ENCODE assay signal across 32 mouse cellular contexts in genomic region chr8:13780536-13780935, GRCm38 (mm10). TPM values are rescaled to one million over a fixed set of nuclear protein-coding genes. Genes with fewer than 3 reads are reported as not detected.
A peak's percentile ranks its signal among the peaks of the same experiment; 100 is the strongest.
DNase-seq lines count a peak whose midpoint lies in the region; ATAC-seq lines count a peak whose summit lies in the region.
"Had no signal": no experiment of that assay in that cellular context is flagged by ENCODE, and none has a peak within 500 bp of the region (broad histone marks: within the 10 kb centered on the region; RNA-seq: fewer than 3 reads in every experiment).

No protein-coding gene starts in this region.

- WGBS in limb, embryonic 10.5 days = 84% methylated on average over 3 of the region's 3 CpGs

- H3K27ac ChIP-seq in limb, embryonic 10.5 days = no peak overlapping the region
- H3K27ac ChIP-seq: heart, embryonic 10.5 days; intestine, embryonic 15.5 days; left cerebral cortex, adult 2 months; limb, embryonic 15.5 days; liver, embryonic 14.5 days; stomach, postnatal 0 days had no signal

- peak; percentile 11 to 23 for DNase-seq in adrenal gland, postnatal 36 days
- no peak for DNase-seq in adrenal gland, postnatal 25 days
- DNase-seq in 416B (ENCODE audit: low read depth) = peak; percentile 69
- DNase-seq in MN1 (ENCODE audit: low spot score) = peak; percentile 40
- no peak for DNase-seq in frontal cortex, postnatal 25 days (ENCODE audit: low spot score in 2 of 2)
- DNase-seq in limb, embryonic 10.5 days (ENCODE audit: low spot score) = no peak
- DNase-seq: cerebellum, adult 11-12 months; cerebellum, postnatal 10 days; kidney, postnatal 25 days; layer of hippocampus, adult 9-11 months; lung, embryonic 14.5 days; midbrain, embryonic 14.5 days; right cerebral cortex, postnatal 14 days; thymus, postnatal 14 days had no signal

- H3K4me1 ChIP-seq in limb, embryonic 10.5 days = peaks cover 7% of the 10 kb centered on the region
- H3K4me1 ChIP-seq: intestine, embryonic 15.5 days had no signal

- no peaks in the 10 kb centered on the region for H3K9me3 ChIP-seq in limb, embryonic 10.5 days (replicated peaks)
- H3K9me3 ChIP-seq: heart, embryonic 10.5 days; intestine, embryonic 15.5 days; limb, embryonic 15.5 days; megakaryocyte, embryonic 14.5 days had no signal

- H3K27me3 ChIP-seq in limb, embryonic 10.5 days (ENCODE audit: low read depth, poor library complexity, severe bottlenecking) = no peaks in the 10 kb centered on the region
- H3K27me3 ChIP-seq: intestine, embryonic 15.5 days; limb, embryonic 15.5 days; megakaryocyte, embryonic 14.5 days had no signal

- peak; percentile 38 for ATAC-seq in granulocyte monocyte progenitor cell, adult 5-6 weeks (replicated peaks; ENCODE audit: poor library complexity, severe bottlenecking)
- ATAC-seq: hindbrain, embryonic 16.5 days; intestine, embryonic 15.5 days had no signal

- H3K4me3 ChIP-seq in limb, embryonic 10.5 days = no peak overlapping the region
- H3K4me3 ChIP-seq: heart, embryonic 10.5 days; intestine, embryonic 15.5 days; left cerebral cortex, adult 2 months; limb, embryonic 15.5 days; megakaryocyte, embryonic 14.5 days had no signal

- H3K36me3 ChIP-seq in limb, embryonic 10.5 days = peaks cover 71% of the 10 kb centered on the region

RNA-seq across cellular contexts. Expression of gene Upf3a, which starts 4.9 kb away (rescaled TPM):
- 10 to 100 TPM; 30.0 to 31.3 TPM for total RNA-seq in adrenal gland, postnatal 36 days (2021)
- total RNA-seq in adrenal gland, postnatal 25 days (2021) = 35.1 and 37.5 TPM in 2 replicates
- total RNA-seq in granulocyte monocyte progenitor cell, adult 5-6 weeks (2014; fragmentation: Nextera tagmentation) = 16.3 and 23.5 TPM in 2 replicates
- total RNA-seq in granulocyte monocyte progenitor cell, adult 5-6 weeks (2017) = 24.0 and 24.7 TPM in 2 replicates
- 36.8 and 41.1 TPM in 2 replicates for polyA plus RNA-seq in limb, embryonic 10.5 days (2016; fragmentation: Nextera tagmentation; extraction: Ambion mirVana)

RNA-seq across cellular contexts. Expression of gene Cdc16, which starts 23.1 kb away (rescaled TPM):
- 10 to 100 TPM; 62.2 to 63.0 TPM for total RNA-seq in adrenal gland, postnatal 36 days (2021)
- total RNA-seq in adrenal gland, postnatal 25 days (2021) = 62.6 and 66.6 TPM in 2 replicates
- total RNA-seq in granulocyte monocyte progenitor cell, adult 5-6 weeks (2014; fragmentation: Nextera tagmentation) = 69.7 and 83.2 TPM in 2 replicates
- 68.6 and 79.2 TPM in 2 replicates for total RNA-seq in granulocyte monocyte progenitor cell, adult 5-6 weeks (2017)
- 210 and 233 TPM in 2 replicates for polyA plus RNA-seq in limb, embryonic 10.5 days (2016; fragmentation: Nextera tagmentation; extraction: Ambion mirVana)

RNA-seq across cellular contexts. Expression of gene AF366264, which starts 57.7 kb away (rescaled TPM):
- total RNA-seq in adrenal gland, postnatal 36 days (2021) = not detected
- not detected in 2 replicates for total RNA-seq in adrenal gland, postnatal 25 days (2021)
- total RNA-seq in granulocyte monocyte progenitor cell, adult 5-6 weeks (2014; fragmentation: Nextera tagmentation) = not detected in 2 replicates
- total RNA-seq in granulocyte monocyte progenitor cell, adult 5-6 weeks (2017) = not detected in 2 replicates
- polyA plus RNA-seq in limb, embryonic 10.5 days (2016; fragmentation: Nextera tagmentation; extraction: Ambion mirVana) = not detected in 2 replicates
- total RNA-seq: gastrocnemius, adult 18-20 months; gastrocnemius, postnatal 4 days; hematopoietic stem cell, adult 5-6 weeks; left cerebral cortex, adult 2 months; left cerebral cortex, postnatal 36 days had no signal
- polyA plus RNA-seq: embryonic facial prominence, embryonic 11.5 days; forebrain, embryonic 11.5 days; heart, embryonic 10.5 days; heart, embryonic 16.5 days; hindbrain, embryonic 16.5 days; intestine, embryonic 15.5 days; kidney, embryonic 14.5 days; limb, embryonic 15.5 days; liver, embryonic 14.5 days; lung, embryonic 14.5 days; midbrain, embryonic 14.5 days; neural tube, embryonic 11.5 days; stomach, postnatal 0 days had no signal

Comparison
In these comparisons a context has a peak if more than half of its experiments do, and no peak if none do; other contexts are left out.
1. DNase-seq: peak in adrenal gland, postnatal 36 days (2 of 2), 416B (single experiment) and MN1 (single experiment); none in adrenal gland, postnatal 25 days (single experiment), frontal cortex, postnatal 25 days (0 of 2) and limb, embryonic 10.5 days (single experiment).